Mouse (Mus musculus) C2C12 (cell line): ENCODE measurements at regions not wholly inside any gene's neighbourhood (a gene's known extent, or its start where the extent isn't known, plus 50 kb on each side); places are given as distances from the start of the nearest gene placed in this dataset.

Experiments
- CTCF ChIP-seq: IDR thresholded peaks from one replicate; pipeline ENCODE4 v1.5.1; 2011; ENCODE audit not compliant: control insufficient read depth, insufficient read depth, insufficient read length
- MYOD1 ChIP-seq: IDR thresholded peaks from one replicate; pipeline ENCODE4 v1.6.1; 2011; ENCODE audit warnings: low read depth; ENCODE audit not compliant: control insufficient read depth, insufficient read length

DNA sequence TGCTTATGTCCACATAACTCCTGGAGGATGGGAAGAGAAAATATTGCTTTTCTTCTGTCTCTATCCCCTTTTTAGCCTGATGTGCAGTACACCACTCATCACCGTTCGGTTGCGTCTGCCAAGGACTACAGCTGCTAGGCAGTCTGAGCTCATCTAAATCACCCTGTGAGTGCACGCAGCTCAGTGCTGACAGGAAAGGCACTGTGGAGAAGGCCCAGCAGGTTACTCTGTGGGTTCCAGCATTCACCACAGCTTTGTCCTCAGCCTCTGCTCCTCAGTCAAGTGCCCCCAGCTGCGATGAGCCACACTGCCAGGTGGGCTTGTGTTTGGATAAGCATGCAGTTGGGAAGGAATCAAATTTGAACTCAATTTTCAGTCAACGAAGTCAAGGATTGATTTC lies 152.0 kb upstream of the Alg10b start:
- TF ChIP-seq CTCF = no peak
- no peak for TF ChIP-seq MYOD1
